Mouse (Mus musculus): ENCODE results near the gene Scd4. TPM values are rescaled to one million over a fixed set of nuclear protein-coding genes. Genes with fewer than 3 reads are reported as not detected.

The Scd4 gene
- polyA plus RNA-seq, 1 experiment from 2014 or later = 0.23 TPM

DNA sequence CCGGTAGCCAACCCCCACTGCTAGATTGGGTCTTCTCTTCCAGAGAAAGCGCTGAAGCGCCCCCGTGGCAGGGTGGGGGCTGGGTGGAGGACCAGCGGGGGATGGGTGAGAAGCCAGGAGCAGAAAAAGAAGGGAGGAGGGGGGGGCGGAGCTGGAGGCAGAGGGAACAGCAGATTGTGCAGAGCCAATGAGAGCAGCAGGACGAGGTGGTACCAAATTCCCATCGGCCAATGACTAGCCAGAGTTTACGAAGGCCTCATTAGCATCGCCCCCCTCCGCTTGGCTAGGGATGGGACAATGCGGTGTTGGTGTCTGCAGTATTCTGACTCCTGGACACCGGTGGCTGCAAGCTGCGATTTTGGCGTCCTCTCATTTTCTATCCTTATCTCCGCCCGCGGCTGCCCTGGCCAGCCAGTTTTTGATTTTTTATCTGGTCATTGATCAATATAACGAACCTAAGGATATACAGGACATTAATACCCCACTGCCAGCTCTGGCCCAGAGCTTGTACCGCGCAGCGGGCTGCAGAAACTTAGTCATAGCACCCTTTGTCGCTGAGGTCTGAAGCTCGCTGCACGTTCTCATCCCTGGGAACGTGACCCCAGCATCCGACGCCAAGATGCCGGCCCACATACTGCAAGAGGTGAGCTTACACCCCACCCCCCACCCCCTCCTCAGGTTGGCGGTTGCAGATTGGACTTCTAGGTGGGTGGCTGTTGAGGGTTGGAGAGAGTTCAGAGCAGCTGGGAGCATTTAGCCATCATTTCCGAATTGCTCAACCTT, 38.9 kb upstream of the Scd4 start:
- peak; percentile 98 for ATAC-seq (replicated peaks)
- no peaks in the 10 kb centered on the region for H3K27me3 ChIP-seq
- under 1% methylated on average over 31 of the region's 31 CpGs for WGBS
- peaks cover 18% of the 10 kb centered on the region for H3K36me3 ChIP-seq
- H3K27ac ChIP-seq (replicated peaks) = peak overlapping the region; percentile 99
- H3K4me1 ChIP-seq = peaks cover 52% of the 10 kb centered on the region
- H3K9me3 ChIP-seq = no peaks in the 10 kb centered on the region
- H3K9ac ChIP-seq (replicated peaks) = peak overlapping the region; percentile 92
- H3K4me2 ChIP-seq (replicated peaks) = peak overlapping the region; percentile 96
- peak overlapping the region; percentile 78 for H3K4me3 ChIP-seq

DNA sequence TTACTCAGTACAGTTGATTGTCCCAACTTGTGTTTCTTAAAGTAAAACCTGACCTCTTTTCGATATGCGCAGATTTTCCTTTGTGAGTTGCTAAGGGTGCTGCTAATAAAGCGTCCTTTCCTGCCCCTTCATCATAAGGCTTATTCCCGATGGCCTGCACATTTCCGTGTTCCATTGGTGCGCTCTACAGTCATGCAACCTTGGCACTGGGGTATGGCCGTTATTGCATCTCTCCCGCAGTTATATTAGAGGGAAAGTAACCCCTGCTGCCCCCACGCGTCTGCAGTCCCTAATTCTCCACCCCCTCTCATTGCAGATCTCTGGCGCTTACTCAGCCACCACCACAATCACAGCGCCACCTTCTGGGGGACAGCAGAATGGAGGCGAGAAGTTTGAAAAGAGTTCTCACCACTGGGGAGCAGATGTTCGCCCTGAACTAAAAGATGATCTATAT, 38.3 kb upstream of the Scd4 start:
- peaks cover 58% of the 10 kb centered on the region for H3K4me1 ChIP-seq
- peak overlapping the region; percentile 99 for H3K27ac ChIP-seq (replicated peaks)
- H3K36me3 ChIP-seq = peaks cover 22% of the 10 kb centered on the region
- peak overlapping the region; percentile 92 for H3K9ac ChIP-seq (replicated peaks)
- peak overlapping the region; percentile 96 for H3K4me2 ChIP-seq (replicated peaks)
- peak overlapping the region; percentile 78 for H3K4me3 ChIP-seq
- WGBS = under 1% methylated on average over 14 of the region's 14 CpGs
- H3K27me3 ChIP-seq = no peaks in the 10 kb centered on the region
- peak; percentile 58 for ATAC-seq (replicated peaks)
- no peaks in the 10 kb centered on the region for H3K9me3 ChIP-seq

DNA sequence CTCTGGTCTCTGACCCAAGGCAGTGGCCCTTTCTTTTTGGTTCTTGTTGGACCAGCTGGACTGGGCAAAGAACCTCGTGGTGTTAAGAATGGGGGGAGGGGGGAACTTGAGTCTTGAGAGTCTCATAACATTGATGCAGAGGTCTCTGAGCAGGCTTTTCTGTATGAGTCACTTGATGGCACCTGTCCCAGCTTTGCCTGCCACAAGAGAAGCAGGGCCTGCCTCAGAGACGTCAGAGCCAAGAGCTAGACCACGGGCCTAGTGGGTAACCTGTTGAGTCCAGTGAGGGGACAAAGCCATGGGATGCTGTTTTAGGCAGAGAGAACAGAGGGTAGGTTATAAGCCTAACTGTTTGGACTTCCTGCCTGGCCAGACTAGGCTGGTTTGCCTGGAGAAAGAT, 37.6 kb upstream of the Scd4 start:
- Histone ChIP-seq H3K9ac (replicated peaks) (peak overlapping the region; percentile 56), H3K4me3 (peak overlapping the region; percentile 78), H3K27ac (replicated peaks) (peak overlapping the region; percentile 56), H3K4me1 (peaks cover 65% of the 10 kb centered on the region), H3K36me3 (peaks cover 28% of the 10 kb centered on the region), H3K9me3 (no peaks in the 10 kb centered on the region), H3K27me3 (no peaks in the 10 kb centered on the region), H3K4me2 (replicated peaks) (peak overlapping the region; percentile 96)
- no peak for ATAC-seq (replicated peaks)
- 1% methylated on average over 3 of the region's 3 CpGs for WGBS

DNA sequence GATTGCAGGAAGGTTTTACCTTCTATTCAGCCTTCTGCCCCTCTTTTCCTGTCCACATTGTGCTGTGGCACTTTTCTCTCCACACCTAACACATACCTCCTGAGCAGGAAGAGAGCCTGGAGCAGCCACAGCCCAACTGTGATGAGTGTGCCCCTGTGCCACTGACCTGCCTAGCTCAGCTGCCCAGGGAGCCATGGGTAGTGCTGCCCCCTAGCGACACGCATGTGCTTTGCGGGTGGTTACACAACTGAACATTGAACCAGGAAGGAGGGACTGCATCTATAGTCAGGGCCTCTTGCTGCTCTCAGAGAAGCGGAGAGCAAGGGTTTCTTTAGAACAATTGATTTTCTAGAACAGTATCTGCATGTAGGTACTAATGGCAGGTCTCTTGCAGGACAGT, 37.2 kb upstream of the Scd4 start:
- Histone ChIP-seq H3K27me3 (no peaks in the 10 kb centered on the region), H3K9me3 (no peaks in the 10 kb centered on the region), H3K4me2 (replicated peaks) (peak overlapping the region; percentile 96), H3K27ac (replicated peaks) (peak overlapping the region; percentile 56), H3K4me3 (peak overlapping the region; percentile 78), H3K4me1 (peaks cover 69% of the 10 kb centered on the region), H3K9ac (replicated peaks) (peak overlapping the region; percentile 56), H3K36me3 (peaks cover 33% of the 10 kb centered on the region)
- ATAC-seq (replicated peaks) = no peak
- under 1% methylated on average over 4 of the region's 4 CpGs for WGBS

DNA sequence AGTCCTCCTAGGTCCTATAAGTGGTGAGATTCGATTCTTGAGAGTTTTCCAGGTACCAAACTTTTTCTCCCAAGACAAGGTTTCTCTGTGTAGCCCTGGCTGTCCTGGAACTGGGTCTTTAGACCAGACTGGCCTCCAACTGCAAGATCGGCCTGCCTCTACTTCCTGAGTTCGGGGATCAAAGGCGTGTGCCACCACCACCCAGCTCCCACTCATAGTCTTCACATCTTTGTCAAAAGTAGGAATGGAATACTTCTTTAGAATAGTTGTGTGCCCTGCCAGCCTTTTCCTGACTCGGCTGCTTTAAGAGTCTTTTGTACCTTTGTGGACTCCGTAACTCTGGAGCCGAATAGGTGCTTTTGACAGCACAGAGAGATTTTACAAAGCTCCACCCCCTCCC, 36.7 kb upstream of the Scd4 start:
- Histone ChIP-seq H3K9me3 (no peaks in the 10 kb centered on the region), H3K9ac (replicated peaks) (peak overlapping the region; percentile 56), H3K36me3 (peaks cover 38% of the 10 kb centered on the region), H3K4me1 (peaks cover 74% of the 10 kb centered on the region), H3K4me2 (replicated peaks) (peak overlapping the region; percentile 96), H3K4me3 (peak overlapping the region; percentile 78), H3K27ac (replicated peaks) (0 out of 2 replicates have a peak overlapping the region, but pooled peaks have one; percentile 6), H3K27me3 (no peaks in the 10 kb centered on the region)
- WGBS = 7% methylated on average over 7 of the region's 7 CpGs
- ATAC-seq (replicated peaks) = no peak

DNA sequence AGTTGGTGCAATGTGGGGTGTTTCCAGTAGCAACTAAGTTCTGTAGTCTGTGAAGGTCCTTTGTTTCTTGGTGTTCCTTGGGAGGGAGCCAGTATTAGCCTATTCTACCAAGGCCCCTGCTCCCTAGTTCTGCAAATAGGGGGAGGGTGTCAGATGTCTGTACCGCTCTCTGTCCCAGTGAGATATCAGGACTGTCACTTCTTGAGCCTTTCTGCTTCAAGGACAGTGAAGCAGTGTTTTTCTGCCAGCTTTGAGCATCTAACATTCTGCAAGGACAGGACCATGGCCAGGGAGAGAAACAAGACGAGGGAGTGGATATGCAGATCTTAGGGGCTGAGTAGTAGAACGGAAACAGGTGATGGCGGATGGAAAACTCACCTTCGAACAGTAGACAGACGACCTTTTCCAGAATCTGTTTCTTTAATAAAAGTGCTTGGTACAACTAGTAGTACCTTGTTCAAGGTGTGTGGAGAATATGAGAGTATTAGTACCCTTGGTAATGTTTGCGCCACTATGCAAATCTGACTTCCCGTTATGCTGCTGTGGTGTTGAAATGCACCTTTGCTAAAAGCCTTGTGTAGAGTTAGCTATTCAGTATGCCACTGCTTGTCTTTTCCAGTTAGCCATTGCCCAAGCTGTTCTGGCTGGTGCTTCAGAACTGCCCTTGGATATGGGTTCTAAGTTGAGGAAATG, 35.7 kb upstream of the Scd4 start:
- Histone ChIP-seq H3K27me3 (no peaks in the 10 kb centered on the region), H3K36me3 (peaks cover 46% of the 10 kb centered on the region), H3K4me3 (peak overlapping the region; percentile 78), H3K27ac (replicated peaks) (peak overlapping the region; percentile 47), H3K9ac (replicated peaks) (peak overlapping the region; percentile 56), H3K9me3 (no peaks in the 10 kb centered on the region), H3K4me2 (replicated peaks) (peak overlapping the region; percentile 96), H3K4me1 (peaks cover 76% of the 10 kb centered on the region)
- WGBS = 38% methylated on average over 8 of the region's 8 CpGs
- ATAC-seq (replicated peaks) = no peak

DNA sequence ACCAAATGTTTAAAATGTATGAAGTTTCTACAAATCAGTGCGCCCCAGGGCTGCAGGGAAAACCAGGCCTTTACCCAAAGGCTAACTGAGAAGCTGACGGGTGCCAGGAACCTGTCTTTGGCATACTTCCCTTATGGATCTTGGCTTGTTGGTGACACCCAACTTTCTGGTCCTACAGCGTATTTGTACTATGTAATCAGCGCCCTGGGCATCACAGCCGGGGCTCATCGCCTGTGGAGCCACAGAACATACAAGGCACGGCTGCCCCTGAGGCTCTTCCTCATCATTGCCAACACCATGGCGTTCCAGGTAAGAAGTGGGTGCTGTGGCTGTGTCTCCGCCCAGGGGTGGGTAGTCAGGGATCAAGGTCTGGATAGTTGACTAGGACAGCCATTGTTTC, 35.0 kb upstream of the Scd4 start:
- Histone ChIP-seq H3K27me3 (no peaks in the 10 kb centered on the region), H3K27ac (replicated peaks) (no peak overlapping the region), H3K4me1 (peaks cover 76% of the 10 kb centered on the region), H3K4me2 (replicated peaks) (peak overlapping the region; percentile 96), H3K4me3 (peak overlapping the region; percentile 78), H3K9ac (replicated peaks) (peak overlapping the region; percentile 56), H3K9me3 (no peaks in the 10 kb centered on the region), H3K36me3 (peaks cover 52% of the 10 kb centered on the region)
- WGBS = 66% methylated on average over 9 of the region's 9 CpGs
- no peak for ATAC-seq (replicated peaks)

DNA sequence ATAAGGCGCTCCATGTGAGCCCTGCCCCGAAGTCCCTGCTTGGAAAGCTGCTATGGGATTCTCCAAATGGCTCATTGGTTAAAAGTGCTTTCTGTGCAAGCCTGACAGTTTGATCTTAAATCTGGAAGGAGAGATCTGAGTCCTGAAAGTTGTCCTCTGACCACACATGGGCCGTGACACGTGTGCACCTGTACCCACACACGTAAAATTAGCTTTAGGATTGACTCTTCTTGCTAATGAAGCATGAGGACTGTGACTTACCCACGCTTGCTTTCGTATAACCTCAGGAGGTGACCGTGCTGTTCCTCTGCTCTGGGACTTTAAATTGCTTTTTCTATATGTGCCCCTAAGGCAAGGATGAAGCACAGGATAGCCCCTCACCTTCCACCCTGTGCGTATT, 33.8 kb upstream of the Scd4 start:
- Histone ChIP-seq H3K9me3 (no peaks in the 10 kb centered on the region), H3K36me3 (peaks cover 64% of the 10 kb centered on the region), H3K9ac (replicated peaks) (peak overlapping the region; percentile 56), H3K27ac (replicated peaks) (no peak overlapping the region), H3K4me2 (replicated peaks) (peak overlapping the region; percentile 96), H3K4me1 (peaks cover 80% of the 10 kb centered on the region), H3K4me3 (peak overlapping the region; percentile 78), H3K27me3 (no peaks in the 10 kb centered on the region)
- no peak for ATAC-seq (replicated peaks)
- WGBS = 79% methylated on average over 9 of the region's 9 CpGs

DNA sequence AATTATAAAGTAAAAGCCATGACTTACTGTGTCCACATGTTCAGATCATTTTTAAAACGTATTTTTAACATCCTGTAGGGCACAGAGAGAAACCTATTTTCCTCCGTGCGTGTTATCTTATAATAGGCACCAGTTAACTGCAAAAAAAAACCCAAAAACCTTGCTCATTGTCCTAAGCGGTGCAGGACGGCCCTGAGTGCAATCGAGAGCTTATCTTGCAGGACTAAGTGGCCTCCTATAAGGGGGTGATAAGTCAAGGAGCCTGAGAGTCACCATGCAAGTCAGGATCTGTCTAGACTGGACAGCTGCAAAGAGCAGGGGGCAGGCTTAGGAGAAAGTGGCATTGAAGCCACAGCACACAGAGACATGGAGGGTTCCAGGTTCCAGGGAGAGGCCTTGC, 33.0 kb upstream of the Scd4 start:
- H3K27ac ChIP-seq (replicated peaks) = no peak overlapping the region; the same call in 1 of the 2 replicates
- ATAC-seq (replicated peaks) = no peak
- H3K9ac ChIP-seq (replicated peaks) = no peak overlapping the region
- H3K27me3 ChIP-seq = no peaks in the 10 kb centered on the region
- 71% methylated on average over 6 of the region's 6 CpGs for WGBS
- H3K9me3 ChIP-seq = no peaks in the 10 kb centered on the region
- H3K4me2 ChIP-seq (replicated peaks) = peak overlapping the region; percentile 96
- H3K36me3 ChIP-seq = peaks cover 73% of the 10 kb centered on the region
- peak overlapping the region; percentile 12; the same call in 1 of the 2 replicates for H3K4me3 ChIP-seq
- peaks cover 89% of the 10 kb centered on the region for H3K4me1 ChIP-seq

DNA sequence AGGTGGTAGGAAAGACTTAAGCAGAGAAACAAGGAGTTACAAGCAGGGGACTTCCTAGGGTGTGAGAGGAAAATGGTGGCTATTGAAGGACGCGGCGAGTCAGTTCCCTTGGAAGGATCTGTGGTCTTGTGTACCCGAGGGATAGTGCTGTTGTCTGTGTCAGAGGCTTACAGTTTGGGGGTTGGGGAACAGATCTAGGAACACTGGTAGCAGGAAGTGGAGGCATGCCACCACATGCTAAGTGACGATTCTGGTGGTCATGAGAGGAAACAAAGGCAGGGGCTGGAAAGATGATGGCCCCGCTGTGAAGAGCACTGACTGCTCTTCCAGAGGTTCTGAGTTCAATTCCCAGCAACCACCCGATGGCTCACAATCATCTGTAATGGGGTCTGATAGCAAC, 32.4 kb upstream of the Scd4 start:
- H3K27me3 ChIP-seq = no peaks in the 10 kb centered on the region
- ATAC-seq (replicated peaks) = no peak
- no peak overlapping the region for H3K9ac ChIP-seq (replicated peaks)
- 0 out of 2 replicates have a peak overlapping the region, but pooled peaks have one; percentile 7 for H3K27ac ChIP-seq (replicated peaks)
- peaks cover 79% of the 10 kb centered on the region for H3K36me3 ChIP-seq
- 80% methylated on average over 7 of the region's 7 CpGs for WGBS
- no peaks in the 10 kb centered on the region for H3K9me3 ChIP-seq
- 0 out of 2 replicates have a peak overlapping the region, but pooled peaks have one; percentile 12 for H3K4me3 ChIP-seq
- peaks cover 92% of the 10 kb centered on the region for H3K4me1 ChIP-seq
- peak overlapping the region; percentile 96 for H3K4me2 ChIP-seq (replicated peaks)

DNA sequence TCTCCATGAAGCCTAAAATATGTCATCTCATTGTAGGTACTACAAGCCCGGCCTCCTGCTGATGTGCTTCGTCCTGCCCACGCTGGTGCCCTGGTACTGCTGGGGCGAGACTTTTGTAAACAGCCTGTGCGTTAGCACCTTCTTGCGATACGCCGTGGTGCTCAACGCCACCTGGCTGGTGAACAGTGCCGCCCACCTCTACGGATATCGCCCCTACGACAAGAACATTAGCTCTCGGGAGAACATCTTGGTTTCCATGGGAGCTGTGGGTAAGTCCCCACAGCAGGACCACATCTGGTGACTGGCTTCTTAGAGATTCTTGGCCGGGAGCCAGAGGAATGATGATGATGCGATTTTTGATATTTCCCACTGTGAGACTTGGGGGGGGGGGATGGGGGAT, 31.7 kb upstream of the Scd4 start:
- Histone ChIP-seq H3K4me1 (peaks cover 90% of the 10 kb centered on the region), H3K9me3 (no peaks in the 10 kb centered on the region), H3K36me3 (peaks cover 85% of the 10 kb centered on the region), H3K9ac (replicated peaks) (no peak overlapping the region; the same call in 1 of the 2 replicates), H3K4me3 (no peak overlapping the region), H3K27ac (replicated peaks) (0 out of 2 replicates have a peak overlapping the region, but pooled peaks have one; percentile 7), H3K27me3 (no peaks in the 10 kb centered on the region), H3K4me2 (replicated peaks) (0 out of 2 replicates have a peak overlapping the region, but pooled peaks have one; percentile 6)
- 59% methylated on average over 16 of the region's 16 CpGs for WGBS
- ATAC-seq (replicated peaks) = no peak

DNA sequence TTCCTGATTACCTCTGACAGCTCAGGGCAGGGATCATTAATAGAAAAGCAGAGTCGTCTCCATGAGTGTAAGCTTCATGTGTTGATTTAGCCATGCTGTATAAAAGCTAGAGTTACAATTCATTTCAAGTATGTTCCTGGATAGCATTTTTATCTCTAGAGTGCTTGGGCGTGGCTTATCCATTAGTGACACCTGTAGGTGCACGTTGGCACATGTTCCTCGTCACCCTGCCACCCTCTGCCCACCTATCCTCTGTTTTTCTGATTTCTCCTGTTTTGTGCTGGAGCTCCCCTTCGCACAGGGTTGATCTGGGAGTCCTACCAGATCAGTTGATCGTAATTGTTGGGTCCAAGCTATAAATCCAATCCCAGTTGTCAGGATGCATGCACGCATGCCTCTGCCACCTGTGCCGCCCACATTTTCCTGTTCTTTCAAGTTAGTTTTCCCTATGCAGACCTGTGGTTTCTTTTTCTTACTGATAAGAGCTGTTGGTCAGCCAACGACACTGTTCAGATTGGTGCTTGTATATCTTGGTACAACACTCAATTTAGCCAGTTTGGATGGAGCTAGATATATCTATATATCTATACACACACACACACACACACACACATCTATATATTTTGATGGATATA, 31.1 kb upstream of the Scd4 start:
- Histone ChIP-seq H3K9me3 (no peaks in the 10 kb centered on the region), H3K9ac (replicated peaks) (no peak overlapping the region), H3K4me1 (peaks cover 89% of the 10 kb centered on the region), H3K4me2 (replicated peaks) (no peak overlapping the region), H3K27ac (replicated peaks) (no peak overlapping the region), H3K4me3 (no peak overlapping the region), H3K36me3 (peaks cover 91% of the 10 kb centered on the region), H3K27me3 (no peaks in the 10 kb centered on the region)
- no peak for ATAC-seq (replicated peaks)
- 79% methylated on average over 9 of the region's 9 CpGs for WGBS

All from forebrain, embryonic 15.5 days (tissue).